Mouse (Mus musculus): Measurements from ENCODE around the gene Mdm2.

DNA sequence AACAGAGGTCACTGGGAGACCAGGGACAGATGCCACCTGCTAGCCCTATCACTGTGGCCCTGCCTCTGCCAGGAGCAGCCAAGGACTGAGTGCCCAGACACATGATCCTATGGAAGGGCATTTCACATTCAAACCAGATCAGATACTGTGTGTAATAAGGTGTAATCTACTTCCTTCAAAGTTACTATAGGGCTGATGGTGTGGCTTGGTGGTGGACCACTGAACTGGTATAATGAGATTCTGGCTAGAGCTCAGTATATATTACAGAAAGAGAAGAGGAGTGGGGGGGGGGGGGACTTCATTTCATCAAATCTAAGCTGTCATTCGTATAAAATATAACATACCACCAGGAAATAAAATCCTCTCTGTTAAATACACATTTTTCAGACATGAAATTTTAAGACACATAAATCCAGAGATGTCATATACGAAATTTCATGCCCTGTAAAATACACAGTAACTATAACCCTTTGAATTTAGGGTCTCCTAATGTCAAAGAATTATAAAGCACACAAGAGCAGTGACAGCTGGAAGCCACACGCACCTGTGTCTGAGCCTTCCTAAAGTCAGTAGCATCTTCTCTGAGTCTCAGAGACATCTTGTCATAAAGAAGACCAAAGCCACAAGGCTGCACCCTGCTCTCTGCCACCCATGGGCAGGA, 36.1 kb downstream of the Mdm2 start:
- TF ChIP-seq CTCF (IDR thresholded peaks at IDR 0.05; ENCODE audit: borderline replicate concordance, control insufficient read depth, extremely low read depth, insufficient read depth, low read length, poor library complexity) (no peak), POLR2A (IDR thresholded peaks at IDR 0.05; ENCODE audit: control insufficient read depth, extremely low read depth, insufficient read depth, low read length, poor library complexity) (no peak)

All from thymus, adult 2 months (tissue).